Mouse (Mus musculus) activated CD4-positive, CD25-positive, alpha-beta regulatory T cell, adult 9 weeks (primary cell): ENCODE measurements around the gene Rce1. TPM values are rescaled to one million over a fixed set of nuclear protein-coding genes. Genes with fewer than 3 reads are reported as not detected.

Source experiments
- polyA plus RNA-seq: library from polyadenylated mRNA; unstranded; fragments of 100-300 nt; shearing (Covaris generic); gene quantifications from one replicate; pipeline ENCODE4 v1.2.1, GENCODE M21; 2017

Gene Rce1
- 54.1 TPM for polyA plus RNA-seq

GRCm38 (mm10) chr19:4625179-4625828 is at the start of gene Rce1:
Rce1 (minus strand) TSS chr19:4625641.

DNA sequence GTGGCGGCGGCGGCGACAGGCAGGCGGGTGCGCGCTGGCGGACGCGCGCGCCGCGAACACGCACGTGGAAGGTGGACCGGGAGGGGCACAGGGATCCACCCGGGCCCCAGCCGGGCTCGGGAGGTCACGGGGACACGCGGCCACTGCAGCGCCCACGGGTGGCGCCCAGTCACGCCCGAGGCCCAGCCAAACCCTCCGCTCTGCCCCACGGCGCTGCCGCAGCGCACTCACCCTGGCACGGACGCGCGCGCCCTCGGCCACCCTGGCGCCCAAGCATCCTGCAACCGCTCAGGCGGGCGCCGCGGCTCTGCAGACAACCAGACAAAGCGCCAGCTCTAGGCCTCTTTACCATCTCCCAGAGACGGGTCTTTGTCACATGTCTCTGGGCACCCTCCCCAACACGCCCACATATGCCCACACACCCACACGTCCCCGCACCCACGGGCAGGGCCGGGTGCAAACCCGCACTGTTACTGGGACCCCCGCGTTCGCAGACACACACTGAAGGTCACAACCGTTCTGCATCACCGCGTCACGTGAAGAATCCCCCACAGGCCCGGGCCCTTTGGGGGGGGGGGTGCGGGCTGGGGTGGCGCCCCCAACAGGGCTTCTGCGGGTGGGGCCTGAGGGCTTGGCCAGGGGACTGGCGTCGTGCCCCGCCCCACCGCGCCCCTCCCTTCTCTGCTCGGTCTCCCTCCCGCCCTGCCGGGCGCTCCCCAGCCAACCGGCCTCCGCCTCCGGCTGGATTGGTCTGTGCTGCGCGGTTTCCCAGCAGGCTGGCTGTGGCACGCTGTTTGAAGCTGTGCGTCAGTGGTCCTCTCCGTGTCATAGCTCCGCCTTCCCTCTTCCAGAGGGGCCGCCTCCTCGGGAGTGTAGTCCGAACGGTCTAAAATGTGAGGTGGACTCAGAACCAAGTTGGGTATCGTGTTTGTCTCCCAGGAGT is 10.0 kb downstream of the Rce1 start, which contains the start of gene Lrfn4:
TSS of gene Lrfn4 (minus strand) at position 517 of the 943 bp plus-strand sequence.

Other genes starting within 250 kb of the Rce1 start
- gene Kdm2a, start 227.4 kb downstream of the Rce1 start, polyA plus RNA-seq = 48.9 TPM
- gene Rhod, start 186.2 kb downstream of the Rce1 start, polyA plus RNA-seq = 5.5 TPM
- gene Syt12, start 148.2 kb downstream of the Rce1 start, polyA plus RNA-seq = not detected
- not detected for gene 2010003K11Rik, start 127.1 kb downstream of the Rce1 start, polyA plus RNA-seq
- 3.7 TPM for gene Pcx, start 115.2 kb downstream of the Rce1 start, polyA plus RNA-seq
- not detected for gene Lrfn4, start 10.0 kb downstream of the Rce1 start, polyA plus RNA-seq
- gene Gm960, start 73.0 kb upstream of the Rce1 start, polyA plus RNA-seq = not detected
- gene Sptbn2, start 85.5 kb upstream of the Rce1 start, polyA plus RNA-seq = 1.3 TPM
- 53.1 TPM for gene Rbm4b, start 130.9 kb upstream of the Rce1 start, polyA plus RNA-seq
- 62.0 TPM for gene Rbm4, start 168.3 kb upstream of the Rce1 start, polyA plus RNA-seq
- 52.8 TPM for gene Gm21992, start 186.0 kb upstream of the Rce1 start, polyA plus RNA-seq
- gene Rbm14, start 186.0 kb upstream of the Rce1 start, polyA plus RNA-seq = 98.3 TPM
- gene Ccs, start 213.7 kb upstream of the Rce1 start, polyA plus RNA-seq = 213 TPM
- 0.28 TPM for gene Ccdc87, start 213.7 kb upstream of the Rce1 start, polyA plus RNA-seq
- gene Ctsf, start 229.5 kb upstream of the Rce1 start, polyA plus RNA-seq = 7.4 TPM